Mouse (Mus musculus) C2C12 (cell line): ENCODE measurements at regions not wholly inside any gene's neighbourhood (a gene's known extent, or its start where the extent isn't known, plus 50 kb on each side); places are given as distances from the start of the nearest gene placed in this dataset.

ENCODE experiments used
- H3K27me3 ChIP-seq: one replicate; pipeline ENCODE4 v1.6.1; 2011; ENCODE audit not compliant: control insufficient read depth, insufficient read depth, insufficient read length
- H3K36me3 ChIP-seq: one replicate; pipeline ENCODE4 v1.6.1; 2011; ENCODE audit not compliant: control insufficient read depth, insufficient read depth
- H3K4me3 ChIP-seq: one replicate; pipeline ENCODE4 v1.5.1; 2011; ENCODE audit warnings: mild to moderate bottlenecking, control low read depth; ENCODE audit not compliant: poor library complexity, insufficient read depth, severe bottlenecking
- H3K79me2 ChIP-seq: one replicate; pipeline ENCODE4 v1.6.1; 2011; ENCODE audit not compliant: control insufficient read depth, insufficient read depth
- H3K79me3 ChIP-seq: one replicate; pipeline ENCODE4 v1.6.1; 2011; ENCODE audit warnings: low read depth, control low read depth
- H3ac ChIP-seq: one replicate; pipeline ENCODE3; 2011; ENCODE audit warnings: low read depth; ENCODE audit not compliant: control insufficient read depth, insufficient read length
- CEBPB ChIP-seq: IDR thresholded peaks from one replicate; pipeline ENCODE4 v1.6.1; 2011; ENCODE audit warnings: low read depth, mild to moderate bottlenecking, control low read depth, moderate library complexity
- CTCF ChIP-seq: IDR thresholded peaks from one replicate; pipeline ENCODE4 v1.5.1; 2011; ENCODE audit not compliant: control insufficient read depth, insufficient read depth, insufficient read length
- FOSL1 ChIP-seq: IDR thresholded peaks from one replicate; pipeline ENCODE4 v1.8.0; 2011; ENCODE audit warnings: mild to moderate bottlenecking, low read length; ENCODE audit not compliant: poor library complexity, insufficient read depth, severe bottlenecking
- MAX ChIP-seq: IDR thresholded peaks from one replicate; pipeline ENCODE4 v1.6.1; 2011; ENCODE audit warnings: mild to moderate bottlenecking, control low read depth
- MYOD1 ChIP-seq: IDR thresholded peaks from one replicate; pipeline ENCODE4 v1.6.1; 2011; ENCODE audit warnings: low read depth; ENCODE audit not compliant: control insufficient read depth, insufficient read length
- MYOG ChIP-seq: IDR thresholded peaks from one replicate; pipeline ENCODE4 v1.6.1; 2011; ENCODE audit not compliant: control insufficient read depth, insufficient read length; ENCODE audit errors: extremely low read depth
- USF1 ChIP-seq: IDR thresholded peaks from one replicate; pipeline ENCODE4 v1.6.1; 2011; ENCODE audit warnings: low read depth, mild to moderate bottlenecking, control low read depth, moderate library complexity

DNA sequence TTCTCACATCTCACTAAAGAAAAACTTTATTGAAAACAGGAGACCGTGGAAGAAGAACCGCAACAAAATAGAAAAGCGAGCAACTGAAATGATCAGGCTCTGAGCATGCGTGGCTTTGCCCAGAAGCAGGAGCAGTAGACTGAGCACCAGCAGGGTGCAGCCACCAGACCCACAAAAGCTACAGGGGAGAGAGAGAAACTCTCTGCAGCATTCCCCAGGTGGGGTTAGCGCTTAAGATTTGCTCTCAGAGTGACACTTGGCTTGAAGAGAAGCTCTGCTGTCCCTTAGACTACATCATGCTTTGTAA, 218.9 kb downstream of the Lmo4 start:
- Histone ChIP-seq H3ac (no peak overlapping the region), H3K4me3 (no peak overlapping the region), H3K79me2 (no peaks in the 10 kb centered on the region), H3K27me3 (no peaks in the 10 kb centered on the region), H3K79me3 (no peaks in the 10 kb centered on the region), H3K36me3 (no peaks in the 10 kb centered on the region)
- TF ChIP-seq MYOD1 (no peak), USF1 (no peak), FOSL1 (no peak), MAX (no peak), CTCF (no peak), MYOG (no peak), CEBPB (no peak)

DNA sequence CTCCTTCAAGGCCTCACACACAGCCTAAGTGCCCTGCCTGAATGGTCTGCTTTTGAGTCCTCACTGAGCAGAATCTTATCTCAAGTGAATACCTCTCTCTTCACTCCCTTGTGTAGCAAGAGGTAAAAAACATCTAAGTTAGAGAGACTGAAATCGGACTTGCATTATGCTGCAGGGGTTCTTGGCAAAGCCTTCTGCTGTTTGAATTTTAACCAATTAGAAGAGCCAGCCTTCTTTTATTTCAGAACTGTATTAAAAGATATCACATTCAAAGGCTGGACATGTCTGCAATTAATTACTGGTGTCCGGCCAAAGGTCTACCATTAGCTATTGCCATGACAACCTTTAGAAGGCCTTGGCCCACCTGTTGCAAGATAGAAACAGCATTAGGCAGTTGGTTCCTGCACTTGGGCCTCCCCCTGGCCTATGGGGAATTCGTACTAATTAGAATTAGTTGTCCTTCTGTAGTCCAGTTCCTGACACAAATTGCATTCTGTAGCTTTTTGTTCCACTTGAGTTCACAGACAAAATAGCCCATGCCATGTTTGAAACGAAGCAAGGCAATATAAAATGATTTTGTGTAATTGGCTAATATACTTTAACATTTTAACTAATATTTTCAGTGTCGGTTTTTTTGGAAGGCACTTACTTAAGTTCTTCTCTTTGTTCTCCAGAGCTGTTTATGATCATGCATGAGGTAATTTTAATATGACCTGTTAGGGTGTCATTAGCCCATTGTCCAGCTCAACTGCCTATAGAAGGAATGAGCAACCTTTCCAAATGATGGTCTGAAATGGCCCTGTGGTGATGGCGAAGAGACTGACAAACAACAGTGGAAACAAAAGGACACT, 219.4 kb downstream of the Lmo4 start:
- TF ChIP-seq USF1 (no peak), MYOD1 (no peak), CEBPB (no peak), MYOG (no peak), FOSL1 (no peak), CTCF (no peak), MAX (no peak)

DNA sequence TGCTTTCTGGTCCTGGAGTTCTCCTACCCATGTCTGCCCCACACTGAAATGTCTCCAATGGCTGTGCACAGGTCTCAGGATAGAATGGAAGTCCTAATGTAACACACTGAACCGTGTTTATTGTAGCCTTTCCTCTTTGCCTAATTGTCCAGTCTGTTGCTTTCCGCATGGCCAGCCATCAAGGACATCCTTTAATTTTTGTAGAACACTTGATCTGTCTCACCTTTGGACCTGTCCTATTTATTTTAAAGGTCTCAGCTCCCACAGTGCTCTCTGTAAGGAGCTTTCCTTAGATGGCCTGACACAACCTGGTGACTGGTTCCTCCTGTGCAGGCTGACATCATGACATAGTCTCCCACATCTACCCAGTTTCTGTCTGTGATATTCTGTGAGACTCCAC, 226.3 kb downstream of the Lmo4 start:
- no peak for TF ChIP-seq FOSL1
- no peak for TF ChIP-seq CTCF
- no peak for TF ChIP-seq MAX
- no peak for TF ChIP-seq USF1
- no peak for TF ChIP-seq MYOG
- TF ChIP-seq CEBPB: no peak
- TF ChIP-seq MYOD1: no peak
- Histone ChIP-seq H3K79me3 (no peaks in the 10 kb centered on the region), H3K79me2 (no peaks in the 10 kb centered on the region), H3K4me3 (no peak overlapping the region), H3K27me3 (no peaks in the 10 kb centered on the region), H3ac (no peak overlapping the region), H3K36me3 (no peaks in the 10 kb centered on the region)

More for the DNA sequence above, 219.4 kb downstream of the Lmo4 start:
- Histone ChIP-seq H3ac (no peak overlapping the region), H3K79me3 (no peaks in the 10 kb centered on the region), H3K79me2 (no peaks in the 10 kb centered on the region), H3K36me3 (no peaks in the 10 kb centered on the region), H3K4me3 (no peak overlapping the region), H3K27me3 (no peaks in the 10 kb centered on the region)

DNA sequence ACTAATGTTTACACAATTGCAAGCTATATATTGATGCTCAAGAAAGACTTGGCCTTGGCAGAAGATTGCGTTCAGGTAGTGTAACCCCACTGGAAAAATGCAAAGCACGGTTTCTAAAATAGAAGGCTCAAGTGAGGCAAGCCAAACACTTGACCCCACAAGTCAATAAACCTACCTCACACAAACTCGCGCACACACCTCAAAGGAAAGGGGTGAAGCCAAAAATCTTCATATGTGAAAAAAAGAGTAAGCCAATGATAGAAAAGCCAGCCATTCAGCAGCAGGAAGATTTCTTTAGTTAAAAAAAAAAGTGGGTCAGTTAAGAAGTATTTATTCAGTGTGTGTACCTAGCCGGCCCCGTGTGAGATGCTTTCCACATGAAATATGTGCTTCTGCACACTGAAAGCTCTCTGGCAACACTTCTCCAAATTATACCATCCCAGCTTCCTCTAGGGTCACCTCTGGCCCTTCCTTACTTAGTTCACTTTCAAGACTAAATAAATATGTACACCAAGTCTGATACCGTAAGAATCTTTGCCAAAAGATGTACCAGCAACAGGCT, 227.1 kb downstream of the Lmo4 start:
- no peaks in the 10 kb centered on the region for H3K79me2 ChIP-seq
- H3K4me3 ChIP-seq: no peak overlapping the region
- TF ChIP-seq MAX (no peak), MYOD1 (no peak), MYOG (no peak), CEBPB (no peak), CTCF (no peak), USF1 (no peak), FOSL1 (no peak)
- no peaks in the 10 kb centered on the region for H3K36me3 ChIP-seq
- no peaks in the 10 kb centered on the region for H3K79me3 ChIP-seq
- no peaks in the 10 kb centered on the region for H3K27me3 ChIP-seq
- no peak overlapping the region for H3ac ChIP-seq

DNA sequence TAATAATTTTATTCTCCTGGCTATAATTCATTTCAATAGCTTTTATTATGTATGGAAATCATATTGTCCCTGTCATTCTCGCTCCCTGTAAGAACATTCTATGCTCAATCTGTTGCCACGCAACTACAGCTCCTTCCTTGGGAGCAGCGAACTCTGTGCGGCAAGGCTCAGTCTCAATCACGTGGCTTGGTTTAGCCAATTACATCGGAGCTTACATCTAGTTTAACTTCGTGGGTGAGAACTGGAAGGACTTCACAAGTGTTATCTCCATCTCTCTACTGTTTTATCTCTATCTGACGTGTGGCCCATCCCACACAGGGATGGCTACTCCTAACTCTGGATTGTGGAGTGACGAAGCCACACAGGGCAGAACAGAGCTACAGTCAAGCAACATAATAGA, 231.4 kb downstream of the Lmo4 start:
- Histone ChIP-seq H3ac (no peak overlapping the region), H3K79me2 (no peaks in the 10 kb centered on the region), H3K27me3 (no peaks in the 10 kb centered on the region), H3K4me3 (no peak overlapping the region), H3K79me3 (no peaks in the 10 kb centered on the region), H3K36me3 (no peaks in the 10 kb centered on the region)
- TF ChIP-seq USF1 (no peak), FOSL1 (no peak), CEBPB (no peak), CTCF (no peak), MYOG (no peak), MAX (no peak), MYOD1 (no peak)
